Mouse (Mus musculus) stomach, postnatal 0 days (tissue): ENCODE measurements around the gene Tmem54. TPM values are rescaled to one million over a fixed set of nuclear protein-coding genes. Genes with fewer than 3 reads are reported as not detected.

Source experiments
- ATAC-seq: fragments of 200-750 bp; cut with Nextera tagmentation; 2 replicates; pipeline ENCODE4 v1.8.0; 2017; ENCODE audit not compliant: low FRiP score, low TSS enrichment
- DNase-seq: peaks from one replicate; pipeline ENCODE4 v3.0.0-alpha.2; 2016; ENCODE audit warnings: low spot score
- H3K27ac ChIP-seq: fragments of 300-500 bp; sonication (generic); replicated peaks from 2 replicates; pipeline ENCODE4 v1.5.1; 2014; ENCODE audit warnings: mild to moderate bottlenecking, control low read depth
- H3K27me3 ChIP-seq: fragments of 300-500 bp; sonication (generic); 2 replicates; pipeline ENCODE4 v1.6.1; 2014; ENCODE audit warnings: low read length; ENCODE audit not compliant: control insufficient read depth, insufficient read depth
- H3K36me3 ChIP-seq: fragments of 300-500 bp; sonication (generic); 2 replicates; pipeline ENCODE4 v1.6.1; 2014; ENCODE audit warnings: low read length, mixed read lengths; ENCODE audit not compliant: control insufficient read depth, insufficient read depth
- H3K4me1 ChIP-seq: fragments of 300-500 bp; sonication (generic); replicated peaks from 2 replicates; pipeline ENCODE4 v1.6.1; 2014; ENCODE audit warnings: antibody characterized with exemption; ENCODE audit not compliant: control insufficient read depth, insufficient read depth
- H3K4me2 ChIP-seq: fragments of 300-500 bp; sonication (generic); replicated peaks from 2 replicates; pipeline ENCODE4 v1.6.1; 2014; ENCODE audit warnings: low read depth, mild to moderate bottlenecking, control low read depth, moderate library complexity
- H3K4me3 ChIP-seq: fragments of 300-500 bp; sonication (generic); 2 replicates; pipeline ENCODE4 v1.5.1; 2014; ENCODE audit warnings: low read depth, low read length, control low read depth
- H3K9ac ChIP-seq: fragments of 300-500 bp; sonication (generic); 2 replicates; pipeline ENCODE4 v1.6.1; 2014; ENCODE audit warnings: mild to moderate bottlenecking, low read length, control low read depth, mixed read lengths
- H3K9me3 ChIP-seq: fragments of 300-500 bp; sonication (generic); 2 replicates; pipeline ENCODE4 v1.6.1; 2016; ENCODE audit warnings: low read length; ENCODE audit not compliant: control insufficient read depth
- CTCF ChIP-seq: IDR thresholded peaks from 2 replicates; pipeline ENCODE4 v1.5.1; 2016; ENCODE audit warnings: antibody characterized with exemption, low read depth, mild to moderate bottlenecking, moderate library complexity
- EP300 ChIP-seq: optimal IDR thresholded peaks from 2 replicates; pipeline ENCODE3; 2016; ENCODE audit warnings: antibody characterized with exemption
- WGBS: fragments of 180-500 bp; shearing (Covaris S2); extraction: QIAGEN DNeasy Blood & Tissue Kit; methylation state at CpG from one replicate; pipeline ENCODE4 v1.1.7; 2014; 5-methylcytosine and 5-hydroxymethylcytosine counted together
- polyA plus RNA-seq: library from polyadenylated mRNA; unstranded; fragments of >200 nt; fragmentation: Nextera tagmentation; extraction: Ambion mirVana; gene quantifications from 2 replicates; pipeline ENCODE4 v1.2.1, GENCODE M21; 2015

Tmem54 gene
- polyA plus RNA-seq, 1 experiment from 2014 or later, result 106 TPM

- Histone ChIP-seq H3K9ac (no peak within 1 kb of the TSS), H3K4me3 (peak within 1 kb of the TSS; percentile 41), H3K4me2 (peak within 1 kb of the TSS; percentile 74), H3K27ac (no peak within 1 kb of the TSS), H3K27me3 (no peaks in the 10 kb centered on the region), H3K36me3 (no peaks in the 10 kb centered on the region), H3K9me3 (no peaks in the 10 kb centered on the region), H3K4me1 (peaks cover 3% of the 10 kb centered on the region)
- 1% methylated on average over 15 of the region's 17 CpGs for WGBS
- DNase-seq (no peak), ATAC-seq (peak; percentile 27; the same call in 1 of the 2 replicates)
- TF ChIP-seq CTCF (no peak), EP300 (no peak)
These were observed 16.3 kb downstream of the Tmem54 start, which contains the start of gene Hpca for GRCm38 (mm10) chr4:129121569-129122086. Hpca (minus strand) TSS chr4:129122036.

- DNase-seq (no peak), ATAC-seq (no peak)
- Histone ChIP-seq H3K27ac (no peak overlapping the region), H3K9me3 (no peaks in the 10 kb centered on the region), H3K4me2 (no peak overlapping the region), H3K4me1 (peaks cover 3% of the 10 kb centered on the region), H3K4me3 (no peak overlapping the region), H3K36me3 (no peaks in the 10 kb centered on the region), H3K9ac (no peak overlapping the region), H3K27me3 (no peaks in the 10 kb centered on the region)
- TF ChIP-seq EP300, result no peak
- no peak for TF ChIP-seq CTCF
- 16% methylated on average over 9 of the region's 9 CpGs for WGBS
These were observed 16.8 kb downstream of the Tmem54 start for GRCm38 (mm10) chr4:129122107-129122506.

- TF ChIP-seq CTCF (no peak), EP300 (no peak)
- Histone ChIP-seq H3K27me3 (no peaks in the 10 kb centered on the region), H3K4me1 (peaks cover 3% of the 10 kb centered on the region), H3K4me2 (no peak overlapping the region), H3K36me3 (no peaks in the 10 kb centered on the region), H3K9ac (no peak overlapping the region), H3K9me3 (no peaks in the 10 kb centered on the region), H3K4me3 (no peak overlapping the region), H3K27ac (no peak overlapping the region)
- no peak for DNase-seq
- WGBS, result 18% methylated on average over 8 of the region's 8 CpGs
- ATAC-seq, result no peak
These were observed 17.4 kb downstream of the Tmem54 start for GRCm38 (mm10) chr4:129122719-129123118.

- ATAC-seq (no peak), DNase-seq (no peak)
- H3K9ac ChIP-seq, result no peak overlapping the region
- no peaks in the 10 kb centered on the region for H3K9me3 ChIP-seq
- no peak overlapping the region for H3K27ac ChIP-seq
- no peak overlapping the region for H3K4me2 ChIP-seq
- no peaks in the 10 kb centered on the region for H3K27me3 ChIP-seq
- WGBS, result 7% methylated on average over 13 of the region's 13 CpGs
- no peak overlapping the region for H3K4me3 ChIP-seq
- H3K4me1 ChIP-seq, result peaks cover 3% of the 10 kb centered on the region
- H3K36me3 ChIP-seq, result no peaks in the 10 kb centered on the region
- TF ChIP-seq CTCF (no peak), EP300 (no peak)
These were observed 19.4 kb downstream of the Tmem54 start for GRCm38 (mm10) chr4:129124652-129125146.

- H3K4me3 ChIP-seq, result no peak overlapping the region
- no peak overlapping the region for H3K27ac ChIP-seq
- H3K9ac ChIP-seq, result no peak overlapping the region
- peaks cover 3% of the 10 kb centered on the region for H3K4me1 ChIP-seq
- no peaks in the 10 kb centered on the region for H3K27me3 ChIP-seq
- no peaks in the 10 kb centered on the region for H3K36me3 ChIP-seq
- TF ChIP-seq CTCF (no peak), EP300 (no peak)
- H3K9me3 ChIP-seq, result no peaks in the 10 kb centered on the region
- no peak for DNase-seq
- 11% methylated on average over 19 of the region's 19 CpGs for WGBS
- ATAC-seq, result no peak; the same call in 1 of the 2 replicates
- peak overlapping the region; percentile 8; the same call in 1 of the 2 replicates for H3K4me2 ChIP-seq
These were observed 20.5 kb downstream of the Tmem54 start for GRCm38 (mm10) chr4:129125736-129126451.
